Mouse (Mus musculus) bone marrow macrophage, adult 2 months (primary cell): Measurements from ENCODE around the gene Snx1. TPM values are rescaled to one million over a fixed set of nuclear protein-coding genes. Genes with fewer than 3 reads are reported as not detected.

Experiments
- H3K27ac ChIP-seq: 2 replicates; pipeline ENCODE4 v1.5.1; 2012; ENCODE audit warnings: low read depth, low read length; ENCODE audit not compliant: insufficient read depth
- H3K4me1 ChIP-seq: 2 replicates; pipeline ENCODE4 v1.6.1; 2012; ENCODE audit warnings: low read length; ENCODE audit not compliant: control insufficient read depth, insufficient read depth
- H3K4me3 ChIP-seq: 2 replicates; pipeline ENCODE4 v1.5.1; 2012; ENCODE audit warnings: mild to moderate bottlenecking, low read length, moderate library complexity; ENCODE audit not compliant: insufficient read depth
- CTCF ChIP-seq: IDR thresholded peaks from 2 replicates; pipeline ENCODE4 v1.5.1; 2012; ENCODE audit warnings: low read depth, mild to moderate bottlenecking, low read length, moderate library complexity
- POLR2A ChIP-seq: IDR thresholded peaks from 2 replicates; pipeline ENCODE4 v1.6.1; 2012; ENCODE audit warnings: mild to moderate bottlenecking, low read depth, low read length, borderline replicate concordance
- polyA plus RNA-seq: library from polyadenylated mRNA; stranded (reverse); fragments of >200 nt; gene quantifications from 2 replicates; pipeline ENCODE4 v1.2.4, GENCODE M21; 2012; ENCODE audit not compliant: missing spikeins, insufficient read depth, insufficient read length

Gene Snx1
- polyA plus RNA-seq, 1 experiment, result 141 TPM

- TF ChIP-seq CTCF, result no peak
- no peak for TF ChIP-seq POLR2A
- H3K27ac ChIP-seq, result peak overlapping the region; percentile 5
- H3K4me1 ChIP-seq, result peaks cover 53% of the 10 kb centered on the region
- H3K4me3 ChIP-seq, result no peak overlapping the region
Measured at GRCm38 (mm10) chr9:66120106-66120505, 6.3 kb downstream of the Snx1 start.

- H3K4me1 ChIP-seq, result peaks cover 59% of the 10 kb centered on the region
- TF ChIP-seq POLR2A (no peak), CTCF (no peak)
- H3K27ac ChIP-seq, result peak overlapping the region; percentile 5; the same call in 1 of the 2 replicates
- no peak overlapping the region for H3K4me3 ChIP-seq
Measured at GRCm38 (mm10) chr9:66119498-66119897, 6.9 kb downstream of the Snx1 start.

- H3K27ac ChIP-seq, result peak overlapping the region; percentile 80
- H3K4me3 ChIP-seq, result peak overlapping the region; percentile 35
- TF ChIP-seq CTCF, result no peak
- TF ChIP-seq POLR2A, result no peak
- peaks cover 64% of the 10 kb centered on the region for H3K4me1 ChIP-seq
Measured at GRCm38 (mm10) chr9:66116890-66117289, 9.5 kb downstream of the Snx1 start.

GRCm38 (mm10) chr9:66114341-66114740 is 12.0 kb downstream of the Snx1 start:
- H3K4me3 ChIP-seq, result no peak overlapping the region
- peak overlapping the region; percentile 74 for H3K27ac ChIP-seq
- no peak for TF ChIP-seq CTCF
- TF ChIP-seq POLR2A, result no peak
- peaks cover 63% of the 10 kb centered on the region for H3K4me1 ChIP-seq

GRCm38 (mm10) chr9:66110611-66111379 is 15.6 kb downstream of the Snx1 start:
- TF ChIP-seq CTCF, result no peak
- no peak for TF ChIP-seq POLR2A
- peaks cover 38% of the 10 kb centered on the region for H3K4me1 ChIP-seq
- no peak overlapping the region for H3K4me3 ChIP-seq
- H3K27ac ChIP-seq, result no peak overlapping the region

- TF ChIP-seq CTCF, result no peak
- TF ChIP-seq POLR2A, result no peak
- Histone ChIP-seq H3K27ac (no peak overlapping the region), H3K4me3 (no peak overlapping the region), H3K4me1 (peaks cover 33% of the 10 kb centered on the region)
Measured at GRCm38 (mm10) chr9:66110126-66110525, 16.3 kb downstream of the Snx1 start.

GRCm38 (mm10) chr9:66109574-66109973 is 16.8 kb downstream of the Snx1 start:
- H3K4me3 ChIP-seq, result no peak overlapping the region
- H3K4me1 ChIP-seq, result peaks cover 28% of the 10 kb centered on the region
- H3K27ac ChIP-seq, result no peak overlapping the region
- TF ChIP-seq CTCF (no peak), POLR2A (no peak)

- TF ChIP-seq POLR2A (no peak), CTCF (no peak)
- Histone ChIP-seq H3K27ac (no peak overlapping the region), H3K4me1 (peaks cover 7% of the 10 kb centered on the region), H3K4me3 (no peak overlapping the region)
Measured at GRCm38 (mm10) chr9:66105168-66105567, 21.2 kb downstream of the Snx1 start.

- no peak overlapping the region for H3K27ac ChIP-seq
- TF ChIP-seq CTCF, result no peak
- TF ChIP-seq POLR2A, result no peak
Measured at GRCm38 (mm10) chr9:66104601-66105000, 21.8 kb downstream of the Snx1 start.

GRCm38 (mm10) chr9:66102668-66103067 is 23.7 kb downstream of the Snx1 start:
- Histone ChIP-seq H3K4me1 (peaks cover 7% of the 10 kb centered on the region), H3K27ac (no peak overlapping the region), H3K4me3 (no peak overlapping the region)
- TF ChIP-seq POLR2A (no peak), CTCF (no peak)

More at GRCm38 (mm10) chr9:66104601-66105000, 21.8 kb downstream of the Snx1 start:
- Histone ChIP-seq H3K4me1 (peaks cover 7% of the 10 kb centered on the region), H3K4me3 (no peak overlapping the region)
